Mouse (Mus musculus) hindbrain, embryonic 16.5 days (tissue): ENCODE data around the gene Cbr4. TPM values are rescaled to one million over a fixed set of nuclear protein-coding genes. Genes with fewer than 3 reads are reported as not detected.

Experiments
- ATAC-seq: fragments of 200-750 bp; cut with Nextera tagmentation; 2 replicates; pipeline ENCODE4 v1.8.0; 2017; ENCODE audit warnings: moderate TSS enrichment, moderate library complexity
- H3K27ac ChIP-seq: fragments of 300-500 bp; sonication (generic); 2 replicates; pipeline ENCODE4 v1.5.1; 2014; ENCODE audit warnings: low read depth, mild to moderate bottlenecking, control low read depth, low read length, moderate library complexity
- H3K27me3 ChIP-seq: fragments of 300-500 bp; sonication (generic); replicated peaks from 2 replicates; pipeline ENCODE4 v1.6.1; 2014; ENCODE audit warnings: low read length; ENCODE audit not compliant: control insufficient read depth, insufficient read depth
- H3K36me3 ChIP-seq: fragments of 300-500 bp; sonication (generic); 2 replicates; pipeline ENCODE4 v1.6.1; 2014; ENCODE audit warnings: mild to moderate bottlenecking, low read length, moderate library complexity, mixed read lengths; ENCODE audit not compliant: control insufficient read depth, insufficient read depth
- H3K4me1 ChIP-seq: fragments of 300-500 bp; sonication (generic); 2 replicates; pipeline ENCODE4 v1.6.1; 2014; ENCODE audit warnings: low read depth, low read length; ENCODE audit not compliant: control insufficient read depth, insufficient read depth
- H3K4me2 ChIP-seq: fragments of 300-500 bp; sonication (generic); 2 replicates; pipeline ENCODE4 v1.6.1; 2014; ENCODE audit warnings: mild to moderate bottlenecking, low read length, control low read depth, moderate library complexity
- H3K4me3 ChIP-seq: fragments of 300-500 bp; sonication (generic); 2 replicates; pipeline ENCODE4 v1.5.1; 2014; ENCODE audit warnings: mild to moderate bottlenecking, low read length, control low read depth, moderate library complexity
- H3K9ac ChIP-seq: fragments of 300-500 bp; sonication (generic); 2 replicates; pipeline ENCODE4 v1.6.1; 2014; ENCODE audit warnings: low read depth, mild to moderate bottlenecking, control low read depth, low read length, moderate library complexity
- H3K9me3 ChIP-seq: fragments of 300-500 bp; sonication (generic); 2 replicates; pipeline ENCODE4 v1.6.1; 2014; ENCODE audit warnings: mild to moderate bottlenecking, low read length, moderate library complexity; ENCODE audit not compliant: control insufficient read depth
- WGBS: fragments of 180-500 bp; shearing (Covaris S2); extraction: QIAGEN DNeasy Blood & Tissue Kit; methylation state at CpG from one replicate; pipeline ENCODE4 v1.1.7; 2014; 5-methylcytosine and 5-hydroxymethylcytosine counted together
- polyA plus RNA-seq: library from polyadenylated mRNA; unstranded; fragments of >200 nt; fragmentation: Nextera tagmentation; extraction: Ambion mirVana; gene quantifications from 2 replicates; pipeline ENCODE4 v1.2.1, GENCODE M21; 2015

The Cbr4 gene
- polyA plus RNA-seq, 1 experiment from 2014 or later: 19.7 TPM

DNA sequence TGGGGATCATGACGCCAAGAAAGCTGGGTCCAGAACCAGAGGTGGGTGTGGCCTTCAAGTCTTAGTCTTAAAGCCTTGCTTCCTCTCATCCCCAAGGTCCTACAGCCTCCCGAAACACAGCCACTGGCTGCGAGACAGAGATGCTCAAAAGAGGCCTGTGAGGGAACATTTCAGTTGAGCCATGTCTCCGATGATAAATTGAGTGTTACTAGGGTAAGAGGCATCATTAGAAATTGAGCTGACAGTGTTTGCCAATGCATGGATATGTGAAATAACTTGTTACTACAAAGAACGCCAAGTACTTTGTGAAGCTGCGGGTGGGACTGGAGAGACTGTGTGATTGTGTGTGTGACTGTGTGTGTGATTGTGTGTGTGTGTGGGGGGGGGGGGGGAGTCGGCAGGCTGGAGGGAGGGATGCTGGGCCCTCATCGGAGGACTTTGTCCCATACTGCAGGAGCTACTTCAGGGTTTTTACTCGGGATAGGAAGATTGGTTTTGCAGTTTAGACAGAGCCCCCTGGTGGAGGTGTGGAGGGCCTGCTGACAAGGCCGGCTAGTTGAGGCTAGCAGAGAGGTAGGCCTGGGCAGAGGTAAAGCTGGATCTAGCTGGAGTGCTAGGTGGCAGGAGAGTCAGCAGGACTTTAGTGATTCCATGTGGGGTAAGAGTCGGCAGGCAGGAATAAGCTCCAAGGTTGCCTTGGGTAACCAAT is 7.9 kb upstream of the Cbr4 start:
- Histone ChIP-seq H3K4me3 (no peak overlapping the region), H3K27ac (no peak overlapping the region), H3K27me3 (no peaks in the 10 kb centered on the region), H3K36me3 (no peaks in the 10 kb centered on the region), H3K4me1 (no peaks in the 10 kb centered on the region), H3K9me3 (no peaks in the 10 kb centered on the region), H3K9ac (no peak overlapping the region), H3K4me2 (no peak overlapping the region)
- peak; percentile 76 for ATAC-seq
- 47% methylated on average over 11 of the region's 11 CpGs for WGBS

DNA sequence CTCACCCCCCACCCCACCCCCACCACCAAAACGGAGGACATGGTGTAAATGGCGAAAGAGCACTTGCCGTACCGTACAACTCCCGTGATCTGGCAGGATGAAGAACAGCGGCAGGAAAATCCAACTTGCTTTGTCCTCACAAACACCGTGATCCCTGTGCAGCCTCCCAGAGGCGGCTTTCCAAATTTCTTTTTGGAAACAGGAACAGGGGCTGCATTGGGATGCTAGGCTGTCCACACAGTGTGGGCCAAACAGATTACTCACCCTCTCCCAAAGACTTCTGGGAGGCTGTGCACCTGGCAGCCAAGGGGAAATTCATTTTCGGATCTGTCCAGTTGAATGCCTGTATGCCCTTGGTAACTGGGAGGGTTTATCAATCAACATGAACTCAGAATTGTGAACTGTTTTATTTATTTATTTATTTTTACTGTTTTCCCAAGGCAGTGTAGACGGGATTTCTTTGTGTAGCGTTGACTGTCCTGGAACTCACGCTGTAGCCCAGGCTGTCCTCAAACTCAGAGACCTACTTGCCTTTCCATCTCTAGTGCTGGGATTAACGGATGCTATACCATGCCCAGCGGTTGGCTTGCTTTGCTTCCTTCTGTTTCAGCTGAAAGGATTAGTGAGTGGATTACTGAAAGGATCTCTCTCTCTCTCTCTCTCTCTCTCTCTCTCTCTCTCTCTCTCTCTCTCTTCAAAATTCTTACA is 7.1 kb upstream of the Cbr4 start:
- 81% methylated on average over 14 of the region's 14 CpGs for WGBS
- no peak overlapping the region for H3K4me2 ChIP-seq
- H3K9ac ChIP-seq: no peak overlapping the region
- no peaks in the 10 kb centered on the region for H3K27me3 ChIP-seq
- no peaks in the 10 kb centered on the region for H3K36me3 ChIP-seq
- peak; percentile 40; the same call in 1 of the 2 replicates for ATAC-seq
- H3K27ac ChIP-seq: no peak overlapping the region
- H3K4me1 ChIP-seq: no peaks in the 10 kb centered on the region
- H3K9me3 ChIP-seq: no peaks in the 10 kb centered on the region
- no peak overlapping the region for H3K4me3 ChIP-seq

DNA sequence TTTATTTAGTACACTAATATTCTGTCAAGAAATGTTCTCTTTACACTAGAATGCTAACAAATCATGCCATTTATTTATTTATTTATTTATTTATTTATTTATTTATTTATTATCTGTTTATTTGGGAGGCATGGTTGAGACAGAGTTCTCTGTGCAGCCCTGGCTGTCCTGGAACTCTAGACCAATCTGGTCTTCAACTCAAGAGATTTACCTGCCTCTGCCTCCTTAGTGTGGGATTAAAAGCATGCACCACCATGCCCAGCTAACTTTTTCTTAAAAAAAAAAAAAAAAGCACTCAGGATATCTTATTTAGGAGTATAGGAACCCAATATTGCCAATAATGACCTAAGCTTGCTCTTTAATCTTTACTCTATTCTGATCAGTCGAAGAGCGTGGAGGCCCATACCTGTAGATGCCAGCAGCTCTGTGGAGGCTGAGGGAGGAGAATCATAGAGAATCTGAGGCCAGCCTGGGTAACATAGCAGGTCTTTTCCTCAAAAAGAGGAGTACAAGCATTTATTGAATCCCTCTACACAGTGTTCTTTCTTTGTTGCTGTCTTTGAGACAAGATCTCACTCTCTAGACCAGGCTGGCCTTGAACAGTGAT is 508 bp upstream of the Cbr4 start:
- peak overlapping the region; percentile 22 for H3K4me2 ChIP-seq
- H3K36me3 ChIP-seq: no peaks in the 10 kb centered on the region
- H3K4me1 ChIP-seq: peaks cover 6% of the 10 kb centered on the region
- peak overlapping the region; percentile 95 for H3K27ac ChIP-seq
- H3K4me3 ChIP-seq: peak overlapping the region; percentile 69
- no peaks in the 10 kb centered on the region for H3K9me3 ChIP-seq
- no peak overlapping the region for H3K9ac ChIP-seq
- ATAC-seq: no peak
- no peaks in the 10 kb centered on the region for H3K27me3 ChIP-seq
- WGBS: 98% methylated on average over 2 of the region's 2 CpGs

DNA sequence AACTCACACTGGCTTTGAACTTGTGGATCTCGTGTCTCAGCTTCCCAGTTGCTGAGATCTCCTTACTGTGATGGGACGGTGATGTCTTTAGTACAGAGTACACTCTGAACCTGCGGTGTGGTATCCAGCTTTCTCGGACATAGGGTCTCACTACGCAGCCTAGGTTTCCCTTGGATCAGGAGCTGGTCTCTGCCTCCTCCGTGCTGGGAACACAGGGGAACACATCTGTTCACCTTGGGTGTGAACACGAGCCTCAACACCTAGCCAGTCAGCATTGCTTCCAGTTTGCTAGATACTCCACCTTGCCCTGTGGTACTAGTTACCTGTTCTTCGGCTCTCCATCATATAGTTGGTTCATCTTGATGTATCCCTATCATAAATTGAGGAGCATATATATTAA is 1.1 kb downstream of the Cbr4 start:
- H3K9me3 ChIP-seq: no peaks in the 10 kb centered on the region
- no peaks in the 10 kb centered on the region for H3K36me3 ChIP-seq
- WGBS: 92% methylated on average over 8 of the region's 8 CpGs
- H3K4me3 ChIP-seq: no peak overlapping the region; the same call in 1 of the 2 replicates
- H3K27me3 ChIP-seq: no peaks in the 10 kb centered on the region
- H3K4me2 ChIP-seq: peak overlapping the region; percentile 89
- peaks cover 6% of the 10 kb centered on the region for H3K4me1 ChIP-seq
- H3K9ac ChIP-seq: no peak overlapping the region
- no peak overlapping the region for H3K27ac ChIP-seq
- ATAC-seq: no peak

DNA sequence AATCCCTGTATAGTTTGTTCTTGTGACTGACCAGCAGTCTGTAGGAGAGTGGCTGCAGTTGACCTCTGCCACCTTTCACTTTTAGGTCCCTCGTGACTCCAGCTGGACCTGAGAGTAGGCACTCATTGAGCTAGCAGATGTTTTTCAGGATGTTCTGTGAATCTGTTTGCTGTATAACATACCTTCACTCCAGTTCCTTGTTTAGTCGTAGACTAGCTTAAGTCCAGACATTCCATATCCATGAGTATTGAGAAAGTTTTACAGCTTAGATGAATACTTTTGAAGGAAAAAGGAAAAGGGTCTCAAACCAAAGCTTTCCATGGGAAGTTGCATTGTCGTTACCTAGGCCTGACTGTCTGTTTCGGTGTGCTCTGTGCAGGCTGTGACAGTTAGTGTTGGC is 9.6 kb downstream of the Cbr4 start:
- WGBS: 85% methylated on average over 4 of the region's 4 CpGs
- no peak overlapping the region for H3K9ac ChIP-seq
- H3K9me3 ChIP-seq: no peaks in the 10 kb centered on the region
- H3K4me1 ChIP-seq: no peaks in the 10 kb centered on the region
- H3K4me2 ChIP-seq: no peak overlapping the region
- no peak overlapping the region for H3K4me3 ChIP-seq
- no peak overlapping the region for H3K27ac ChIP-seq
- no peaks in the 10 kb centered on the region for H3K36me3 ChIP-seq
- H3K27me3 ChIP-seq: no peaks in the 10 kb centered on the region
- no peak for ATAC-seq

DNA sequence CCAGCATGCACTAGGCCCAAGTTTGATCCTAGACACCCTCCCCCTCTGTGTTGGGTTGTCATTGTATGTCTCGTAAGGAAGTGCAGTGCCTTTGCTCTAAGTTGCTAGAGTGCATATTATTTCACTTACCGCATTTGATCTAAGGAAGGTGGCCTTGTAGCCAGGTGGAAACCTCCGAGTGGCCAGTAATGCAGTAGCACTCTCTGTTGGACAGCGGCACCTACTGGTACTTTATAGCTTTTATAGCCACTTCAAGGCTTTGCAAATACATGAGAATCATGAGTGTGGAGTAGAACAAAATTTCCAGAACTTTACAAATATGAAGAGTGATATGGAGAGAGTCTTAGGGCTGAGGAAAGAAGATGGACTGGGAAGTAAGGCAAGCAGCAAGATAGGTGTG is 11.5 kb downstream of the Cbr4 start:
- Histone ChIP-seq H3K4me2 (no peak overlapping the region), H3K36me3 (no peaks in the 10 kb centered on the region; the same call in 1 of the 2 replicates), H3K4me1 (no peaks in the 10 kb centered on the region), H3K4me3 (no peak overlapping the region), H3K9ac (no peak overlapping the region), H3K9me3 (no peaks in the 10 kb centered on the region), H3K27me3 (no peaks in the 10 kb centered on the region), H3K27ac (no peak overlapping the region)
- WGBS: 63% methylated on average over 4 of the region's 4 CpGs
- peak; percentile 52; the same call in 1 of the 2 replicates for ATAC-seq

DNA sequence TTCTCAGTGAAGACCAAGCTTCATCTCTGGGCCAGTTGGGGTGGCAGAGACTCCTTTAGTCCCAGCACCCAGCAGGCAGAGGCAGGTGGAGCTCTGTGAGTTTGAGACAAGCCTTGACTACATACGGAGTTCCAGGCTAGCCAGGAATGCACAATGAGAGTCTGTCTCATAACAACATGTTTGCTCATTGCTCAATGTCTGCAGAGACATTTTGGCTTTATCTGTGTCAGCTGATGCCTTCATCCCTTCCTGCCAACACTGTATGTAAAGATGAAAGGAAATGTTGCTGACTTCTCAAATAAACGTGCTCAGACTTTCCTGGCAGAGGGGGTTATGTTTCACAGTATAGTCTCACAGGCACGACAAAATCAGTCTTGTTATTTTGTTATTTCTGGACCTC is 13.4 kb downstream of the Cbr4 start:
- WGBS: 88% methylated on average over 3 of the region's 3 CpGs
- ATAC-seq: no peak
- no peak overlapping the region for H3K4me3 ChIP-seq
- no peaks in the 10 kb centered on the region for H3K27me3 ChIP-seq
- H3K4me1 ChIP-seq: no peaks in the 10 kb centered on the region
- no peak overlapping the region for H3K4me2 ChIP-seq
- H3K9me3 ChIP-seq: no peaks in the 10 kb centered on the region
- no peak overlapping the region for H3K9ac ChIP-seq
- H3K36me3 ChIP-seq: no peaks in the 10 kb centered on the region; the same call in 1 of the 2 replicates
- no peak overlapping the region for H3K27ac ChIP-seq

DNA sequence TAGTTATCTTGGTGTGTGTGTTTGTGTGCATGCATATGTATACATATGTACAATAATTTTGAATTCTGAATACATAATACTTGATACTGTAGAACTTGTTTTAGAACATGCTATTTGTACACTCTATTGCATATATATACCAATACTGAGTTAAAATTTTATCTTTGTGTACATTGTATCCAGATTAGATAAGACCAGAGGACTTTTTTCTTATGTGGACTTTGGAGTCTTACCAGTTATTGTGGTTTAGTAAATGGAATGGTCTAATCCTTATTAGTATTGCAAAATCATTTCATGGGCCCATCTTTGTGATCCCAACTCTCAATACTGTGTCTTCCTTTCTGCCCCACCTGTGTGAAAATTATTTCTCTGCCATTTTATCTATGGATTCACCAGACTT is 14.7 kb downstream of the Cbr4 start:
- H3K36me3 ChIP-seq: no peaks in the 10 kb centered on the region; the same call in 1 of the 2 replicates
- no peak overlapping the region for H3K4me2 ChIP-seq
- no peaks in the 10 kb centered on the region for H3K27me3 ChIP-seq
- H3K4me1 ChIP-seq: no peaks in the 10 kb centered on the region
- no peak overlapping the region for H3K27ac ChIP-seq
- no peak for ATAC-seq
- no peaks in the 10 kb centered on the region for H3K9me3 ChIP-seq
- no peak overlapping the region for H3K4me3 ChIP-seq
- no peak overlapping the region for H3K9ac ChIP-seq
